Mouse (Mus musculus): ENCODE results near the gene Oxa1l.

Gene Oxa1l

DNA sequence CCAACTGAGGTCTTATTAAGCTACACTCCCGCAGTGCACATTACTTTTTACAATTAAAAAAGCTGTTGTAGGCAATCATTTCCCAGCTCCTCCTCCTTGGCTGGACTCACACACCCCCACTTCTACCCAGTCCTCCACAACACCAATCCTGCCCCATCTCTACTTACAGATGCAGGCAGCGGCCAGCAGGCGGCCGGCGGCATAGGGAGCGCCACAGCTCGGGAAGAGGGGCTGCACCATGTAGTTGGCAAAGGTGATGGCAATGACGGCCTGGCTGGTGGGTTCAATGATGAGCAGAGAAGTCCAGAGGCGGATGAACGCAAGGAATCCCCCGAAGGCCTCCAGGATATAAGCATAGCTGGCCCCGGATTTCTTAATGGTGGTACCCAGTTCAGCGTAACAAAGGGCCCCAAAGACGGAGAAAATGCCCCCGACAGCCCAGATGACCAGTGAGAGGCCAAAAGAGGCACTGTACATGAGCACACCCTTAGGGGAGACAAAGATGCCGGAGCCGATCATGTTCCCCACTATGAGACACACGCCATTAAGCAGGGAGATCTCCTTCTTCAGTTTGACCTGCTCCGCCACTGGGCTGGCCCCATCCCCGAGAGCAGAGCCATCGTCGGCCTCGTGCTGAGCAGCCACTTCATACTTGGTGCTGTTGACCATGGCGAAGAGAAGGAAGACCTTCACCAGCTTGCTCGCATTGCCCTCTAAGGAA, 47.9 kb downstream of the Oxa1l start:
- in situ Hi-C loops (cut with MboI; ENCODE audit: unreplicated experiment in 2 of 2), result no loop called here

DNA sequence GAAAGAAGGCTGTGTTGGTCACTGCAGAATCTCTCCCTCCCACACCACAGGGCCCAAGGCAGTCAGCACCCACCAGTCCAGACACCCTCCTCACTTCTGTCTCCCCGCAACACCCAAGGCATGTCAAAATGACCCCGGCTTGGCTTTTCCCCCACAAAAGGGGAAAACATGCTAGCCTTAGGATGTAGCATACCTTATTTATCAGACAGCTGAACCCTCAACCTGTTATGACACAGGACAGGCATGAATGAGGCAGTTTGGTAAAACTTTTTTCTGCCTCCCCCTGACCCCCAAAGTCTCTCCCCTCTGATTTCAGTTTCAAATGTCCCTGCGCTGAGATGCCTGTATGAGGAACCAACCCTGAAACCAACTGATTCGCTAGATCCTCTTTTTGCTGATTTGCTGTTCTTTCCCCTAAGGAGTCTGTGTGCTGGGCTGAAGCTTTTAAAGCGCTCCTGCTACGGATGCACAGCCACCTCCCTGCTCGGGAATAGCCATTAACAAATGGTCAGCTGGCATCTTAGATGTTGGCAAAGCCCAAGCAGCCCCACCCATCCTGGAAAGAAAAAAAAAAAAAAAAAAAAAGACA, 48.5 kb downstream of the Oxa1l start:
- in situ Hi-C loops (cut with MboI; ENCODE audit: unreplicated experiment in 2 of 2), result no loop called here

DNA sequence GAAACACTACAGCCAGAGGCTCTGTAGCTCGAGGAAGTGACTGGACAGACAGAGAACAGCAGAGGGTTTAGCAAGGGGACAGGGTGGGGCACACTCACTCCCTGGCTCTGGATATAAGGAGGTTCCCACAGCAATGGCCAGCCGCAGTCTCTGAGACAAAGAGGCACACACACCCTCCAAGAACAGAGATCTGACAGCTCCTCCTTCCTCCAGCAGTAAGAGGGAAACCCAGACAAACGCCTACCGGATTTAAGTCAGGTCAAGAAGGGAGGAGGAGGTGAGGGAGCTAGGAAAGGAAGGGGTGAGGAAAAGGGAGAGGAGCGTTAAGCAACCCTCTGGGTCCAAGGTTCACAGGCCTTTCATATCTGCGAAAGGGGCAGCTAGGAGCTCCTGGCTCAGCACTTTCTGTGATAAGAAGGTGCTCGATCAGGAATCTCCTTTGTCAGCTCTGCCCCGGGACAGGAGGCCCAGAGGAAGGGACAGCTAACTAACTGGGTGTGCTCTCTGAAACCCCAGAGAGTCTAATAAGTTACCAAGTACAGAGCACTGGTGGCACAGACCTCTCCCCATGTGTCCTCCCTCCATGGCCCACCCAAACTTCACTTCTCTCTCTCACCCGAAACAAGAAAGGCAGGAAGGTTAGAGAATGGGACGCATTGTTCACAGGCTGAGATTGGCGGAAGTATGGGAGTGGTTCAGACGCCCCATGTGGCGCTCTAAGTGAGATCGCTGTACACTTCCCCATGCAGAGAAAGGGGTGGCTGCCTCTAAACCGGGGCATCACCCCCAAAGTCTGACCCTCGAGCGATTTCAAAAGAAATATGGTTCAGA, 49.6 kb downstream of the Oxa1l start:
- in situ Hi-C loops (cut with MboI; ENCODE audit: unreplicated experiment in 2 of 2), result loop anchor here in 1 of 2 experiments (10.0 kb wide), 1 partner anchor 175 kb away; no protein-coding TSS in a partner anchor

DNA sequence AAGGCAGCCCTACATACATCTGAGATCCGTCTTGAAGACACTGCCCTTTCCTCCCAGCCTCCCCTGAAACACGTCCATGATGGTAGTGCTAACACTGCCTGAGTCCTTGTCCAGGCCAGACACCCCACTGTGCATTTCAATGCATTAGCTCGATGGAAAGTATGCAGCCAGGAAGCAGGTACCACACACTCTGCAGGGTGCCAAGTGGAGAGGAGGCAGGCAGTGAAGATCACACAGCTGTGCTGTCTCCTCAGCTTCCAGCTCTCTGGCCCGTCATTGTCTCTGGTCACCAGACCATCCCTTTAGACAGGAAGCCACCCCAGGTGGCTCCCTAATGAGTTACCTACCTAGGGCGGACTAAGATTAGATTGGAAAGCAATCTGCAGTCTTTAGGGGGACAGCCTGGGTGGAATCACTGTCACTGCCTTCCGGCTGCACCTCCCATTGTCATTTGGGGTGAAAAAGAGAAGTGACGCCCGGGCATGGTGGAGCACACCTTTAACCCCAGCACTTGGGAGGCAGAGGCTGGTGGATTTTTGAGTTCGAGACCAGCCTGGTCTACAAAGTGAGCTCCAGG, 51.5 kb downstream of the Oxa1l start:
- in situ Hi-C loops (cut with MboI; ENCODE audit: unreplicated experiment in 2 of 2), result loop anchor here in 1 of 2 experiments (10.0 kb wide), 1 partner anchor 177 kb away; no protein-coding TSS in a partner anchor

DNA sequence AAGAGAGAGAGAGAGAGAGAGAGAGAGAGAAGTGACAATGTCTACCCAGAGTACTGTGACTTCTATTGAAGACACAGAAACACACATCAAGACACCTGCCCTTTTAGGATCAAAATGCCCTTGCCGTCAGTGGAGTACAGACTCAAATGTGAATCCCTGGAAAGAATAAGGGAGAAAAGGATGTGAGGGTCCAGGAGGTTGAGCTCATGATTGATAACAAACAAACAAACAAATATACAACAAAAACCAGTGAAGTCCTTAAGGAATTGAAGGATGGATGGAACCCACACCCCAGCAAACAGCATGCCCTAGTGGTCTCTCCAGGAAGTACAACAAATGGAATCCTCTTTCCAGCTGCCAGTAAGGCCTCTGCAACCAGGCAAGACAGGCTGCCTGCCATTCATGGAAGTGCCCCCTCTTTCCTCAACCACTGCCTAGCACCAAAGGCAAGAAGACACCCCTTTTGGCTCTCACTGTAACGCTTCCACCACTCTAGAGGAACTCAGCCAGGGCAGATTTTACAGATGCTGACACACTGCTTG, 52.1 kb downstream of the Oxa1l start:
- in situ Hi-C loops (cut with MboI; ENCODE audit: unreplicated experiment in 2 of 2), result loop anchor here in 1 of 2 experiments (10.0 kb wide), 1 partner anchor 178 kb away; no protein-coding TSS in a partner anchor

DNA sequence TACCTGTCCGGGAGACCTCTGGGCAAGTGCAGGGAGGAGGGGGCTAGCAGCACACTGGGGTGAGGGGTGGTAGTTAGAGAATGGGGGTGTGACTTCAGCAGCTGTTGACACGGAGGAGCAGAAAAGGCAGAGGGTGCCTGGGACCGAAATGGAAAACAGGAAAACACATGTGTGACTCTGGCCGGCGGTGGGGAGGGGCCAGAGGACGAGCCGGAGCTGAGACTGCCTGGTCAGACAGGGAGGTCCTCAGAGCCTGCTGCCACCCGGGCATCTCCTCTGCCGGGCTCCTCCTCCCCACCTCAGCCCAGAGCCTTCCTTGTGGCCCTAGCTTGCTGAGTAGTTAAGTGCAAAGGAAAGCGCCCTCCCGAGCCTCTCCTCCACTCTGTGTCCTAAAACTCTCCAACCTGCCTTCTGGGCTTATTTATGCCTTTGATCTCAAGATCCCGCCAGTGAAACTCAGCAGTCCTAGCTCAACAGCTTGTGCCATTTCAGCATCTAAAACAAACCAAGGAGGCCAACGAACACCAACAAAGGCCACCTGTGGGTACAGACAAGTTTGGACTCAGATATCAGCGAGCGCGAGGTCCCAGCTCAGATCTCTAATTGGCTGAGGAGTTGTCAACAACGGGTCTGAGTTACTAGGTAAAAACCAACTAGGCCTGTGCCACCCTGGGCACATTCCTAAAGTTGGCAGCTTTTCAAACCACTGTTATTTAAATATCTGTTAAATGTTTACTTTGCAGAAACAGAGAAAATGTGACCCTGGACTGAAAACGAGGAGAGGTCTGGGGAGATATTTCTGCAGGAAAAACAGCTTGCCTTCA, 53.5 kb downstream of the Oxa1l start:
- in situ Hi-C loops (cut with MboI; ENCODE audit: unreplicated experiment in 2 of 2), result loop anchor here in 1 of 2 experiments (10.0 kb wide), 1 partner anchor 179 kb away; no protein-coding TSS in a partner anchor

DNA sequence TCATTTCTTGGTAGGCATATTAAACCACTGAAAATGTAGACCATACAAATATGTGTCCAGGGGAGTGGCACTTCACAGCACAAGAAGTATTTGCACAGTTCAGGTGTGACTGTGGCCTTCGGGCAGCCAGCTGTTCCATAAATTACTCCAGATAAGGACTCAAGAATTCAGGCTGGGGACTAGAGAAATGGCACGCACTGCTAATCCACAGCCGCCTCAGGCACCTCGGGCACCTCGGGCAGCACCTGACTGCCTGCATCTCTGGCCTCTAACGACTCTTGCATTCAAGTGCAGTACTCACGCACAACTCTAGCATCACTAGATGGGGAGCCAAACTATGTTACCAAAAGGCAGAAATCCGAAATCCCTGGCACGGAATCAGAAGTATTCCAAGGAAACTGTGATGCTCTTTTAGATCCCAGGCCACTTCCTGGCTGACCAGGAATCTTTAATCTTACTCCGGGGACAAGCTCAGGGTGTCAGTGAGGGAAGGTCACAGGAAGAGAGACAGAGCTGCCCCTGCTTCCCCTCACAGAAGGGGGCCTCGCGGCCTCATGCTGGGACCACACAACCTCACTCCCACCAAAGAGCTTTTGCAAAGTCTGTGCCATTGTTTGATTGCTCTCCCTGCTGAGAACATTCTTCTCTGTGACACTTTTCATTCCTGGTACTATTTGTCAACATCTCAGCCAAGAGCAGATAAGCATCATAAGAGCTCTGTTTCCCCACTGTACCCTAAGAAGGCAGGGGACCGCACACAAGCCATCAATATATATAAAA, 54.8 kb downstream of the Oxa1l start:
- in situ Hi-C loops (cut with MboI; ENCODE audit: unreplicated experiment in 2 of 2), result loop anchor here in 1 of 2 experiments (5.0 to 10.0 kb wide), 2 partner anchors 48 to 181 kb away; no protein-coding TSS in a partner anchor

DNA sequence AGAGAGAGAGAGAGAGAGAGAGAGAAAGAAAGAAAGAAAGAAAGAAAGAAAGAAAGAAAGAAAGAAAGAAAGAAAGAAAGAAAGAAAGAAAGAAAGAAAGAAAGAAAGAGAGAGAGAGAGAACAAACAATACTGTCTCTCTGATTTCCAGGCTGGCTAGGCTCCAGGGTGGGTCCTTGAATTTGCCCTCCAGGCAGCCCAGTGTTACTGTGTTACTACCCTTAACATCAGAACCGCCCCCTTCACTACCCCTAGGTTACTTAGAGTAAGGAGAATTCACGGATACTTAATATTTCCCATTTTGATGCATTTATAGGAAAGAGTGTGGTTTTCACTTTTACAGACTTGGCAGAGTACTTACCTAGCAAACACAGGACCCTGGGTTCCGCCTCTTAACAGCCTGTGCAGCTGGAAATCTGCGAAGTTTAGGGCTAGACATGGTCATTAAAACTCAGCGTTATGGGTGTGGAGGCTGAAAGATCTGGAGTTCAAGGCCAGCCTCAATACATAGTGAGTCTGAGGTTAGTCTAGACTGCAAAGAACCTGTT, 55.7 kb downstream of the Oxa1l start:
- in situ Hi-C loops (cut with MboI; ENCODE audit: unreplicated experiment in 2 of 2), result loop anchor here in 1 of 2 experiments (5.0 to 10.0 kb wide), 2 partner anchors 49 to 182 kb away; no protein-coding TSS in a partner anchor

DNA sequence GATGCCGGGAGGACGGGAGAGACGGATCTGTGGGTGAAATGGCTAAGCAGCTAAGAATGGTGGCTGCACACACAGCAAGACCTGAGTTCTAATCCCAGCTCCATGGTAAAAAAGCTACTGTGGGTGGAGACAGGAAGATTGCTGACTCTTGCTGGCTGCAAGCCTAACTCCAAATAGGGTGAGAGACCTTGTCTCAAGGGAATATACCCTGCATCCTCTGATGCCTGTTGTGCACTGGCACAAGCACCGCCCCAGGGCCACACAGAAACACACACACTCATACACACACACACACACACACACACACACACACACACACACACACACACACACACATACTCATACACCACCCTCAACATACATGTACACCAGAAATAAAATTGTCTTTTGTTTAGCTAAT, 56.2 kb downstream of the Oxa1l start:
- in situ Hi-C loops (cut with MboI; ENCODE audit: unreplicated experiment in 2 of 2), result loop anchor here in 1 of 2 experiments (5.0 to 10.0 kb wide), 2 partner anchors 50 to 182 kb away; no protein-coding TSS in a partner anchor

DNA sequence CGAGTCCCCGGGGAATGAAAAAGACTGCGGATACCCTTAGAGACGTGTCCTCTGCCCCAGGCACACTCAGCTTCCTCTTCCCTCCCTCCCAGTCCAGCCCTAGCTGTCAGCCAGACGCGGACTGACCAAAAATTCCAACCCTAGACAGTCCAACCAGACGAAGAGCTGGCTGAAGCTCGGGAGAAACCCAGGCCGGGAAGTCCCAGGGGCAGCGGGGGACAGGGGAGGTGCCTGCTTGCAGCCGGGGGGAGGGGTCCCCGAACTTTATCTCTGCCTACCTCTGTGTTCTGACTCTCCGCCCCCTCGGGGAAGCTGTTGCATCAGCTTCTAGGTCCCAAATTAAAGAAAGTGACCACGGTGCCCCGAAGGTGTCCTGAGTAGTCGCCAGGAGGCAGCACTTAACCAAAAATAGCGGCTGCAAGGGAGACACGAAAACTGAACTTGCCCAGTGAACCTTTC, 57.0 kb downstream of the Oxa1l start, which contains the start of gene Slc7a7:
Gene Slc7a7, minus strand, starts transcription at position 158 of the 459 bp plus-strand sequence.
- in situ Hi-C loops (cut with MboI; ENCODE audit: unreplicated experiment in 2 of 2), result loop anchor here in 1 of 2 experiments (5.0 to 10.0 kb wide), 2 partner anchors 50 to 183 kb away; no protein-coding TSS in a partner anchor
